Comparison of ENCODE assay signal across 10 mouse cellular contexts in genomic region chr2:125251781-125252180, GRCm38 (mm10). TPM values are rescaled to one million over a fixed set of nuclear protein-coding genes. Genes with fewer than 3 reads are reported as not detected.
DNase-seq lines count a peak whose midpoint lies in the region; ATAC-seq lines count a peak whose summit lies in the region.
"Had no signal": no experiment of that assay in that cellular context is flagged by ENCODE, and none has a peak within 500 bp of the region (broad histone marks: within the 10 kb centered on the region; RNA-seq: fewer than 3 reads in every experiment).

No protein-coding gene starts in this region.

- peak; percentile 47 for DNase-seq in CD4-positive, CD25-positive, alpha-beta regulatory T cell, adult 2 months (ENCODE audit: low read depth, low spot score)
- DNase-seq in retina, postnatal 1 day, result peak; percentile 22
- no peak for DNase-seq in retina, embryonic 14.5 days (ENCODE audit: low spot score)
- no peak for DNase-seq in liver, embryonic 11.5 days (ENCODE audit: low spot score)
- DNase-seq in thymus, postnatal 36 days, result peak; percentile 24 to 29
- no peak for DNase-seq in right cerebral cortex, postnatal 4 days
- DNase-seq in left cerebral cortex, postnatal 36 days (ENCODE audit: low spot score in 2 of 2), result no peak

- intact Hi-C loops in left cerebral cortex, postnatal 36 days (cut with DNase I), result no loop called here

- H3K4me1 ChIP-seq in liver, embryonic 11.5 days (replicated peaks; ENCODE audit: control insufficient read depth, insufficient read depth, low read length), result peaks cover 19% of the 10 kb centered on the region

- H3K27ac ChIP-seq in liver, embryonic 11.5 days (ENCODE audit: low read depth, low read length), result no peak overlapping the region
- H3K27ac ChIP-seq: hindbrain, embryonic 14.5 days; limb, embryonic 10.5 days had no signal

- H3K9ac ChIP-seq in liver, embryonic 11.5 days (ENCODE audit: low read depth, low read length), result no peak overlapping the region
- H3K9ac ChIP-seq: hindbrain, embryonic 14.5 days had no signal

- H3K9me3 ChIP-seq in liver, embryonic 11.5 days (ENCODE audit: control insufficient read depth, low read length), result no peaks in the 10 kb centered on the region
- H3K9me3 ChIP-seq: limb, embryonic 10.5 days had no signal

- no peak overlapping the region for H3K4me3 ChIP-seq in liver, embryonic 11.5 days (ENCODE audit: low read depth, low read length)
- H3K4me3 ChIP-seq: limb, embryonic 10.5 days had no signal

- peak overlapping the region; percentile 25 for H3K4me2 ChIP-seq in liver, embryonic 11.5 days
- H3K4me2 ChIP-seq: hindbrain, embryonic 14.5 days had no signal

- no peak for ATAC-seq in CD4-positive, CD25-positive, alpha-beta regulatory T cell, adult 4 months
- ATAC-seq in liver, embryonic 11.5 days (replicated peaks; ENCODE audit: low FRiP score), result no peak

- 80% methylated on average over 4 of the region's 4 CpGs for WGBS in liver, embryonic 11.5 days

- peaks cover 53% of the 10 kb centered on the region for H3K36me3 ChIP-seq in liver, embryonic 11.5 days (ENCODE audit: control insufficient read depth, insufficient read depth, low read length)

- no peaks in the 10 kb centered on the region for H3K27me3 ChIP-seq in liver, embryonic 11.5 days (replicated peaks; ENCODE audit: control insufficient read depth, insufficient read depth, low read length)

RNA-seq across cellular contexts. Expression of gene Dut, which starts 4.8 kb away (rescaled TPM):
- polyA plus RNA-seq in CD4-positive, CD25-positive, alpha-beta regulatory T cell, adult 4 months (2017; shearing (Covaris generic)), result 10 to 100 TPM; 40.8 to 41.1 TPM
- polyA plus RNA-seq in liver, embryonic 11.5 days (2014; fragmentation: Nextera tagmentation; extraction: Ambion mirVana), result 334 and 345 TPM in 2 replicates
- total RNA-seq in left cerebral cortex, postnatal 36 days (2021), result 10 to 100 TPM; 26.3 to 27.0 TPM

Comparison
In these comparisons a context has a peak if more than half of its experiments do, and no peak if none do; other contexts are left out.
1. DNase-seq: peak in CD4-positive, CD25-positive, alpha-beta regulatory T cell, adult 2 months (single experiment), retina, postnatal 1 day (single experiment) and thymus, postnatal 36 days (2 of 2); none in retina, embryonic 14.5 days (single experiment), liver, embryonic 11.5 days (single experiment), right cerebral cortex, postnatal 4 days (single experiment) and left cerebral cortex, postnatal 36 days (0 of 2).